Mouse (Mus musculus): ENCODE measurements around the gene Emsy.

- TF ChIP-seq CTCF (IDR thresholded peaks at IDR 0.05; ENCODE audit: low read depth) = no peak
- TF ChIP-seq EP300 (IDR thresholded peaks at IDR 0.05; ENCODE audit: low read depth) = no peak
These were observed 43.6 kb downstream of the Emsy start for GRCm38 (mm10) chr7:98612936-98613335.

All from heart, postnatal 0 days (tissue).